Mouse (Mus musculus) urinary bladder, postnatal 10 days (tissue): Measurements from ENCODE around the gene Cfap46.
"Not testable (repeated sequence)": the region's sequence is repeated elsewhere in the genome, so short reads cannot be mapped to it uniquely, and the experiment has no call there.

Experiments
- DNase-seq: peaks from one replicate; pipeline ENCODE4 v3.0.0; 2022; ENCODE audit warnings: low spot score

Gene Cfap46

GRCm38 (mm10) chr7:139663318-139663717 lies 20.3 kb downstream of the Cfap46 start:
- no peak for DNase-seq

DNA sequence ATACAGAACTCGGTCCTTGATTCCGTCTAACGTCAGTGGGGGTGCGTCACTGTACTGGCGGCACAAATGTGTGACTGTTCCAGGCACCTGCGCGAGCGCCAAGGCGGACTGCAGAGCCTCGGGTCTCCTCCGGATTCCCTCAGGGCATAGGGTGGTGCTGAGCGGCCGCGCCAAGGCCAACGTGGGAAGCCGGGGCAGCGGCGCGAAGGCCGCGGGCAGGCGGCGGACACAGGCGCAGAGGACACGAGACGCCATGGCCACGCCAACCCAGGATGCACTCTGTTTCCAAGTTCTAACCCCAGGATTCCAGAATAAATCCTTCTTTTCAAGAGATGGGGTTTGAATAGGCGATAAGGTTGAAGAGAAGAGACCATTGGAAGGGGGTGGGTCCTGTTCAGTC lies 23.7 kb downstream of the Cfap46 start:
- DNase-seq: not testable (repeated sequence)

- DNase-seq: no peak
These were observed 33.9 kb downstream of the Cfap46 start for GRCm38 (mm10) chr7:139649698-139650097.

DNA sequence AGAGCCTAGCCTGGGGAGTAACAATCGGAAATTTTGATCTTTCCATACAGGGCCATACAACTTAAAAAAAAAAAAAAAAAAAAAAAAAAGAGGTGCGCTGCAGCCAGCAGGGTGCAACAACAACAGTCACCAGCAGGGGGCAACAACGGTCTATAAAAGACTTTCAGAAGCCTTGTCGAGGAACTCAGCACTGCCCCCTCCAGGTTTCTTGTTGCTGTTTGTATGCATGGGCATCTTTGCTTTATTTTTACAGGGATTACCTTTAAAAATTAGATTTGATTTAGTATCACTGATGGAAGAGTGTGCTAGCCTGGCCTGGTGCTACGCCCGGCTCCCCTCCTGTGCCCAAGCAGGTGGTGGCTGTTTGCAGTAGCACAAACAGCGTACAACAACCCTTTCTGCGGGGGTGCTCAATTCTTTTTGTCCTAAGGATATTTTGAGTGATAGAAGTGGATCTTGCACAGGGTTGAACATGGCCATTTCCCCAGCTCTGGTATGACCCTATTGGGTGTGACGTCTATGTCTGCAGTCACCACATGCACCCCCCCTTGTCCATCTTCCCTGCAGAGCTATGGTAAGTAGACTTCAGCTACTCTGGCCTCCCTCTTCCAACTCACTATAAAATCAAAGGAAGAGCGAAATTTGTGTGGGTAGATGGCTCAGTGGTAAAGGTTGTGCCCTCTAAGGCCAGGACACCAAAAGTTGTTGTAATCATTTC lies 35.4 kb downstream of the Cfap46 start:
- peak; percentile 88 for DNase-seq

GRCm38 (mm10) chr7:139633393-139633792 lies 50.2 kb downstream of the Cfap46 start:
- DNase-seq: no peak

- DNase-seq: no peak
These were observed 58.5 kb downstream of the Cfap46 start for GRCm38 (mm10) chr7:139625156-139625555.

DNA sequence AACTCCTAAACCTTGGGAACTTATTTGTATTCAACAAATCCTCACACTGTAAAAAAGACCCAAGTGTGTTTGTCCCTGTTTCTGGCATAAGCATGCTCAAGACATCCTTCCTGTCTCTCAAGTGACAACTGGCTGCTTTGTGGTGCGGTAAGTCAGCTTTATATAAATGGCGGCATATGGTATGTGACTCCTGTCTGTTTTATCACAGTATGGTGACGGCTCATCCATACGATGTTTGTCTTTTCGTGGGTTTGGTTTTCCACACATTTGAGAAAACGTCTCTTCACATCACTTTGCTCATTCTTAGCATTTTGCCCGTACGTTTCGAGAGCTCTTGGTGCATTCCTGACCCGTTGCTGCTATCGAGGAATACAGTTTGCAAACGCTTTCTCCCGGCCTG lies 61.0 kb downstream of the Cfap46 start:
- no peak for DNase-seq

DNA sequence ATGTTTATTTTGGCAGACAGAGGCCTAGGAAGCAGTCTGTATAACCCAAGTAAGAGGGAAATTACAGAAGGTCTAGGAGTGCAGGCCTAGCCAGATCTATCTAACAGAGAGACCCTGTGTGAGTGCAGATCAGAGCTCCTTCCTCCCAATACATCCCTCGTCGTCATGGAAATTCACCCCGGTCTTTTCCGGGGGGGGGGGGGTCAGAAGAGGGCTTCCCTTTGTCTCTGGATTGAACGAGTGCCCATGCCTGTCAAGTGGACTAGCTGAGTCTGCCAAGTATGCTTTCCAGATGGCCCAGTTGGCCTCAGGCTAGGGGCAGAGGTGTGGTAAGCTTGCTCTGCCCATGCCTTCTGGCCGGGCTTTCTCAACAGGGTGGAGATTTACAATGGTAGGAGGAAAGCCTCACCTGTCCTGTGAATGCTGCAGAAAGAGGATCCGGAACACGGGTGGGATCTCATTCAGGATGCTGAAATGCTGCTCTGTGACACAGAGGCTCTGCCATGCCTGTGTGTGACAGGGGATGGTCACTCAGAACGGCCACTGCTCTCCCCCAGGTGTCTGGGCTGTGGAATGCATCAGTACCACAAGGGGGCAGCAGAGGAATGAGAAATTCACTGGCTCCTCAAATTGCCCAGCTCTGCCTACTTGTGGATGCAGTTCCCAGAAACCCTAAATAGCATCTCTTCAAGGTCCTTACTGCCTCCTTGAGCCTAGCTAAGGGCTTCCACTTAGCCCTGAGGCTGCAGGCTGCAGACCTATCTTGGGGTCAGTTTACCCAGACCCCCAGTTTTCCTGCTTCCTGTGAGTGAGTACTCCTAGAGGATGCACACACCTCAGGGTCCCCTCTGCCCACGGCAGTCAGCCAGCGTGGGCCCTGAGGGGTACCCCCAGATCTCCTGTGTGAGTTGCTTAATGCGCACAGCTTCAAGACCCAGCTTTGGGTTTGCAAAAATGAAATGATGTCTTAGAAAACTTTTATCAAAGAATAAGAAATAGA lies 67.5 kb downstream of the Cfap46 start:
- DNase-seq: no peak

DNA sequence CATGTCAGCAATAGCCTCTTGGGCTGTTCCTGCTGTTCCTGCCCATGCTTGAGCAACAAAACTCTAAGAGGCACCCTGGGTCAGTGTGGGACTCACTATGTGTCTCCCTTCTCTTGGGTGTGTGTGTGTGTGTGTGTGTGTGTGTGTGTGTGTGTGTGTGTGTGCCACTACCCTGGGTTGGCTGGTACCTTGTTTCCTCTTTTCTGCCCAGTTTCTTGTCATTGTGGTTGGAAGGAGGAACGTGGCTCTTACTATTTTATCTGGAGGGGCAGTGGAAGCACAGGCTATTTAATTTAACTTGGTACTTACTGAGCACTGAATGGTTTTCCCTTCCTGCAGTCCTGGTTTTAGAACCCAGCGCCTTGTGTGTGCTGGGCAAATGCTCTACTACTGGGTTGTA lies 73.3 kb downstream of the Cfap46 start:
- DNase-seq: no peak

DNA sequence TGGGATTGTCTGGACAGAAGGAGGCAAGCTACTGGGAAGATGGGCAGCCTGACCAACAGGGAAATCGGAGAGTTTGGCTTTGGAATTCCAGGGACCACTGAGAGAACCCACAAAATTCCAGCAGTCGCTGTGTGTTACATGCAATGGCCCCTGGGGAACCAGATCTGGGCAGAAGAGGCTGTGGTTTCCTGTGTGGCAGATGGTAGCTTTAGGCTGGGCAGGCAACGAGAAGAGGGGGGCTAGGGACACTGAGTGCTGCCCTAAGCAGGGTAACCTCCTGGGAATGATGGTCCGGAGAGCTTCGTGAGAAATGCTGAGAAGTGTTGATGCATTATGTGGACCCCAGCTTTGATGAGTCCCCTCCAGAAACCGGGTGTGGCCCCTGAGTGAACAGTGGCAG lies 87.8 kb downstream of the Cfap46 start:
- DNase-seq: no peak

- no peak for DNase-seq
These were observed 88.3 kb downstream of the Cfap46 start for GRCm38 (mm10) chr7:139595311-139595710.

GRCm38 (mm10) chr7:139591311-139591710 lies 92.3 kb downstream of the Cfap46 start:
- DNase-seq: no peak

- DNase-seq: no peak
These were observed 93.3 kb downstream of the Cfap46 start for GRCm38 (mm10) chr7:139590302-139590701.

DNA sequence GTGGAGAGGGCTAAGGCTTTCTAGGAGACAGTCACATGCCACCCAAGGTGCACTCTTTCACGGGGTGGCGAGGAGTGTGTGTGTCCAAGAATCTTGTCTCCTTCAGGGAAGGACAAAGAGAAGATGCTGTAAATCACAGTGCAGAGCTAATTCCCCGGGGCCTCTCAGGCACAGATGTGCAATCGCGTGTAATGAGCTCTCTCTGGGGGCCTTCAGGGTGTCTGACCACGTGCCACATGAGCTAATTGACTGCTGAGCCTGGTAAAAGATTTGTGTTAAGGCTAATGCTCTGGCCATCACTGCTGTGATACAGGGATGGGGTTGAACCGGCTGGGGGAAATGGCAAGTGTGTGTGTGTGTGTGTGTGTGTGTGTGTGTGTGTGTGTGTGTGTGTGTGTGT lies 95.7 kb downstream of the Cfap46 start:
- DNase-seq: no peak

- no peak for DNase-seq
These were observed 98.3 kb downstream of the Cfap46 start for GRCm38 (mm10) chr7:139585183-139585821.

DNA sequence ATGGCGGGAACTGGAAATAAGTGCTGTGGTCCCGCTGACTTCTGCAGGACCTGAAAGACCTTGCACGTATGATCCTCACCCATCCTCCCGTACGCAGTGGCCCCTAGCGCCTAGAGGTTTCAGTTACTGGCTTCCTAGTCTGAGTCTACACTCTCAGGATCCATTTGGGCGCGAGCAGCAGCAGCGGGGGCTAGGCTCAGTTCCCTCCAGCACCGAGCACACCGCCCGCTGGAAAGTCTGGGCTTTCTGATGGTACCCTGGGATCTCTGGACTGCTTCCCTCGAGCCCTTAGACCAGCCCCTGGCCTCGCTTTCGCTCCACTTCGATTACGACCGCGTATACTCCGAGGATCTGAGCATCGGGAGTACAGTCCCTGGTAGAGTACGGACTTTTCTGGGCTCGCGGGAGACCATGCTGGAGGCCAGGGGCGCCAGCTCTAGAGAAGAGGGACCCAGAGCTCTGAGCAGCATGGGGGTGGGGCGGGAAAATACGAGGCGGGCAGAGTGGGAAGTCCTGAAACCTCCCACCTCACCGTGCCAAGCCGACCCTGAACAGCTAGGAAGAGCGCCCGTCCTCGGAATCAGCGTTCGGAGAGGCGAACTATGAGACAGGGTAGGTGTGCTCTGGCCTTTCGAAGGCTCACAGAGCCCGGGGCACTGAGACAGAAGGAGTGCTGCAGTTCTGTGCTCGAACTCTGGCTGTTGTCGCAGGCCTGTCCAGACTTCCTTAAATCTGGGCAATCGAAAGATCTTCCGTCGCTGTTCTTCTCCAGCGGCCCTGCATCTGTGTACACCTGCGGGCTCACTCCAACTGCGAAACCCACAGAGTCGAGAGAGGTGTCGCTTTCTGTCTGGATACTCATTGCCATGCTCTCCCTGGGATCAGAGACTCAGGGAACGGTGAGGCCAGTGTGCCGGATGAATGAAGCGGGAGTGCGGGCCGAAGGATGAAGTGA lies 99.1 kb downstream of the Cfap46 start:
- no peak for DNase-seq

- DNase-seq: no peak
These were observed 100.4 kb downstream of the Cfap46 start for GRCm38 (mm10) chr7:139583094-139583737.

DNA sequence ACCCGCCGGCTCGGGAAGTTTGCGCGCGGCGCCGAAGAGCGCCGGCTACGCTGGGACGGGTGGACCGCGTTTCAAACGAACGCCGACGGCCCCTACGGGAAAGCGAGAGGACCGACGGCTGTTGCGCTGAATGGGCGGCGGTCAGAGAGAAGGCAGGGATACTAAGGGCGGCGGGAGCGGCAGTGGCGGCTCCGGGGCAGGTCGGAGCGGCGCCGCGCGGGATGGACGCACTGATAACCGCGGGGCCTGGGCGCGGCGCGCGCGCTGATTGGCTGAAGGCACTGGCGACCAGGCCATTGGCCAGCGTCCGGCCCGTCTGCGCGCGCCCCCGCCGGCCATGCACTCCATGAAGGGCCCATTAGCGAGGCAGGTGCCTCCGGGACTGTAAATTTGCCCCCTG lies 101.0 kb downstream of the Cfap46 start, which contains the start of gene Nkx6-2:
Gene Nkx6-2 (minus strand): TSS at position 203 of the 400 bp plus-strand sequence.
- no peak for DNase-seq

- no peak for DNase-seq
These were observed 101.6 kb downstream of the Cfap46 start for GRCm38 (mm10) chr7:139581801-139582571.
